Mouse (Mus musculus) C2C12 (cell line): Measurements from ENCODE around the gene Plod3. TPM values are rescaled to one million over a fixed set of nuclear protein-coding genes. Genes with fewer than 3 reads are reported as not detected.
A peak's percentile ranks its signal among the peaks of the same experiment; 100 is the strongest.

Experiments
- H3K27me3 ChIP-seq: one replicate; pipeline ENCODE4 v1.6.1; 2011; ENCODE audit not compliant: control insufficient read depth, insufficient read depth, insufficient read length
- H3K36me3 ChIP-seq: one replicate; pipeline ENCODE4 v1.6.1; 2011; ENCODE audit not compliant: control insufficient read depth, insufficient read depth
- H3K4me3 ChIP-seq: one replicate; pipeline ENCODE4 v1.5.1; 2011; ENCODE audit warnings: mild to moderate bottlenecking, control low read depth; ENCODE audit not compliant: poor library complexity, insufficient read depth, severe bottlenecking
- H3K79me2 ChIP-seq: one replicate; pipeline ENCODE4 v1.6.1; 2011; ENCODE audit not compliant: control insufficient read depth, insufficient read depth
- H3K79me3 ChIP-seq: one replicate; pipeline ENCODE4 v1.6.1; 2011; ENCODE audit warnings: low read depth, control low read depth
- H3ac ChIP-seq: one replicate; pipeline ENCODE3; 2011; ENCODE audit warnings: low read depth; ENCODE audit not compliant: control insufficient read depth, insufficient read length
- CEBPB ChIP-seq: IDR thresholded peaks from one replicate; pipeline ENCODE4 v1.6.1; 2011; ENCODE audit warnings: low read depth, mild to moderate bottlenecking, control low read depth, moderate library complexity
- CTCF ChIP-seq: IDR thresholded peaks from one replicate; pipeline ENCODE4 v1.5.1; 2011; ENCODE audit not compliant: control insufficient read depth, insufficient read depth, insufficient read length
- FOSL1 ChIP-seq: IDR thresholded peaks from one replicate; pipeline ENCODE4 v1.8.0; 2011; ENCODE audit warnings: mild to moderate bottlenecking, low read length; ENCODE audit not compliant: poor library complexity, insufficient read depth, severe bottlenecking
- MAX ChIP-seq: IDR thresholded peaks from one replicate; pipeline ENCODE4 v1.6.1; 2011; ENCODE audit warnings: mild to moderate bottlenecking, control low read depth
- MYOD1 ChIP-seq: IDR thresholded peaks from one replicate; pipeline ENCODE4 v1.6.1; 2011; ENCODE audit warnings: low read depth; ENCODE audit not compliant: control insufficient read depth, insufficient read length
- MYOG ChIP-seq: IDR thresholded peaks from one replicate; pipeline ENCODE4 v1.6.1; 2011; ENCODE audit not compliant: control insufficient read depth, insufficient read length; ENCODE audit errors: extremely low read depth
- USF1 ChIP-seq: IDR thresholded peaks from one replicate; pipeline ENCODE4 v1.6.1; 2011; ENCODE audit warnings: low read depth, mild to moderate bottlenecking, control low read depth, moderate library complexity
- polyA plus RNA-seq: library from polyadenylated mRNA; unstranded; fragments of >200 nt; fragmentation: generic; extraction: Trizol; gene quantifications from one replicate; pipeline ENCODE4 v1.2.1, GENCODE M21; 2012; ENCODE audit warnings: missing spikeins

The Plod3 gene
- polyA plus RNA-seq, 1 experiment: 140 TPM

DNA sequence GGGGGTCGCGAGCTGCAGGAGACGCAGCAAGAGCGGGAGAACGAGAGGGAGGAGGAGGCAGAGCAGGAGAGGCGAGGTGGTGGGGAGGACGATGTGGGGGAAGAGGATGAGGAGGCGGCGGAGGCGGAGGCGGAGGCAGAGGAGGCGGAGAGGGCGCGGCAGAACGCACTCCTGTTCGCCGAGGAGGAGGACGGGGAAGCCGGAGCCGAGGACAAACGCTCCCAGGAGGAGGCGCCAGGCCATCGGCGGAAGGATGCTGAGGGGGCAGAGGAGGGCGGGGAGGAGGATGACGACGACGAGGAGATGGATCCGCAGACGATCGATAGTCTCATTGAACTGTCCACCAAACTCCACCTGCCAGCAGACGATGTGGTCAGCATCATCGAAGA lies 45.2 kb downstream of the Plod3 start:
- H3ac ChIP-seq: peak overlapping the region; percentile 13
- H3K4me3 ChIP-seq: peak overlapping the region; percentile 23
- no peaks in the 10 kb centered on the region for H3K79me3 ChIP-seq
- TF ChIP-seq USF1 (no peak), MYOD1 (no peak), FOSL1 (no peak), MYOG (no peak), CTCF (no peak), MAX (no peak), CEBPB (no peak)
- H3K79me2 ChIP-seq: no peaks in the 10 kb centered on the region
- no peaks in the 10 kb centered on the region for H3K27me3 ChIP-seq
- peaks cover 17% of the 10 kb centered on the region for H3K36me3 ChIP-seq

DNA sequence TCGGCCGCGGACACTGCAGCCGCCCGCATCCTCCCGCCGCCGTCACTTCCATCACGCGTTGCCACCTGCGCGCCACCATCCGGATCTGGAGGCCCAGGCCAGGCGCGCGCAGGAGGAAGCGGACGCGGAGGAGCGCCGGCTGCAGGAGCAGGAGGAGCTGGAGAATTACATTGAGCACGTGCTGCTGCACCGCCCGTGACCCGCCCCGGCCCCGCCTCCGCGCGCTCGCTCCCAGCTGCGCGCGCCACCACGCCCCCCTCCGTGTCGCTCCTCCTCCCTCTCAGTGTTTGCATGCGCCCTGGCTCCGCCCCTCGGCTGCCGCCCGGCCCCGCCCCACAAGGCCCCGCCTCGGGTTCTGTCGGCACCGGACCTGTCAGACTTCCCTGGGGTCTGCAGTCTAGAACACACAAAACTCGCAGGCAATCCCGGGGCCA lies 45.8 kb downstream of the Plod3 start:
- Histone ChIP-seq H3K27me3 (no peaks in the 10 kb centered on the region), H3K79me2 (no peaks in the 10 kb centered on the region), H3K79me3 (no peaks in the 10 kb centered on the region), H3K36me3 (peaks cover 21% of the 10 kb centered on the region), H3K4me3 (peak overlapping the region; percentile 23), H3ac (no peak overlapping the region)
- TF ChIP-seq MYOG (no peak), CEBPB (no peak), FOSL1 (no peak), CTCF (no peak), USF1 (peak; percentile 69), MAX (peak; percentile 90), MYOD1 (no peak)

DNA sequence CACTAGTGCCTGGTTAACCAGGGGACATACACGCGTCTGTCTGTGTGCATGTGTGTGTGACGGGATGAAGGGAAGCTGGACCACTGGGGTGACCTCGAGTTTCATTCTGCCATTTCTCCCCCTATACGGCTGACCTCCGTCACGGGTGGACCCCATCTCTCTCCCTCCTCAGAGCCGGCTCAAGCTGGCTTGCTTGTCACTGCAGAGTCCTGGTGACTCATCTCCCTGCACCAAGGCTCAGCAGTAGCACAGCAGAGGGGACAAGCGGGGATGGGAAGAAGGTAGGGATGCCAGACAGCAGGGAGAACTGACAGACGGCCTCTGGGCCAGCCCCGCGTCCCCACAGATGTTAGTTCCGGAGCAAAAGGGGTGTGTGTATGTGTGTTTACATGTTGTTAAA lies 49.4 kb downstream of the Plod3 start:
- Histone ChIP-seq H3K4me3 (no peak overlapping the region), H3K27me3 (no peaks in the 10 kb centered on the region), H3K36me3 (peaks cover 53% of the 10 kb centered on the region), H3K79me3 (no peaks in the 10 kb centered on the region), H3K79me2 (no peaks in the 10 kb centered on the region), H3ac (no peak overlapping the region)
- TF ChIP-seq MAX (no peak), MYOD1 (no peak), CEBPB (no peak), USF1 (no peak), CTCF (no peak), FOSL1 (no peak), MYOG (no peak)

- H3K79me2 ChIP-seq: peaks cover 11% of the 10 kb centered on the region
- no peaks in the 10 kb centered on the region for H3K27me3 ChIP-seq
- peaks cover 70% of the 10 kb centered on the region for H3K36me3 ChIP-seq
- H3K79me3 ChIP-seq: peaks cover under 1% of the 10 kb centered on the region
- no peak overlapping the region for H3ac ChIP-seq
- TF ChIP-seq CEBPB: no peak
- no peak for TF ChIP-seq FOSL1
- TF ChIP-seq MAX: no peak
- no peak for TF ChIP-seq CTCF
- TF ChIP-seq MYOD1: no peak
- no peak for TF ChIP-seq MYOG
- no peak for TF ChIP-seq USF1
- H3K4me3 ChIP-seq: no peak overlapping the region
These were observed 52.6 kb downstream of the Plod3 start for GRCm38 (mm10) chr5:137039453-137039852.

- Histone ChIP-seq H3K36me3 (peaks cover 58% of the 10 kb centered on the region), H3K79me3 (peaks cover 11% of the 10 kb centered on the region), H3ac (no peak overlapping the region), H3K27me3 (no peaks in the 10 kb centered on the region), H3K4me3 (no peak overlapping the region), H3K79me2 (peaks cover 25% of the 10 kb centered on the region)
- TF ChIP-seq CEBPB (no peak), MAX (no peak), MYOG (no peak), FOSL1 (no peak), USF1 (no peak), MYOD1 (no peak), CTCF (no peak)
These were observed 54.6 kb downstream of the Plod3 start for GRCm38 (mm10) chr5:137041442-137041841.

DNA sequence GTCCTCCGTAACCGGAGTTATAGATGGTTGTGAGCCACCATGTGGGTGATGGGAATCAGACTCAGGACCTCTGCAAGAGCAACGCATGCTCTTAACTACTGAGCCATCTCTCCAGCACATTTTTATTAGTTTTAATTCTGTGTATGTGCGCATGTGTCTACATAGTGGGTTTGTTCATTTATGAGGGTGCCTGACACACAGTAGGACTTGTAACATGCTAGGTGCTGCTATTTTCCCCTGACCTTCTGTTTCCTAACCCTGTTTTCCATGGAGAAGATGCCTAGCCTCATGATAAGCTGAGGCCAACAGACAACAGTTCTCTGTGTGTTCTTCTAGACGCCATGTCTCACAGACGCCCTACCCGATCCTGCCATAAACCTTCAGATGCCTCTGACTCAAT lies 57.2 kb downstream of the Plod3 start:
- H3K79me2 ChIP-seq: peaks cover 25% of the 10 kb centered on the region
- TF ChIP-seq CEBPB: no peak

More for the DNA sequence above, 57.2 kb downstream of the Plod3 start:
- no peaks in the 10 kb centered on the region for H3K27me3 ChIP-seq
- H3ac ChIP-seq: no peak overlapping the region
- peaks cover 11% of the 10 kb centered on the region for H3K79me3 ChIP-seq
- H3K4me3 ChIP-seq: no peak overlapping the region
- H3K36me3 ChIP-seq: peaks cover 37% of the 10 kb centered on the region
